24 mouse cellular contexts compared by ENCODE assay signal in genomic region chr5:16166868-16167267, GRCm38 (mm10).
A peak's percentile ranks its signal among the peaks of the same experiment; 100 is the strongest.
DNase-seq lines count a peak whose midpoint lies in the region; ATAC-seq lines count a peak whose summit lies in the region.
"Had no signal": no experiment of that assay in that cellular context is flagged by ENCODE, and none has a peak within 500 bp of the region (broad histone marks: within the 10 kb centered on the region; RNA-seq: fewer than 3 reads in every experiment).

No protein-coding gene starts in this region.

- no peak overlapping the region for H3K4me2 ChIP-seq in hindbrain, embryonic 15.5 days
- no peak overlapping the region for H3K4me2 ChIP-seq in hindbrain, embryonic 11.5 days (replicated peaks; ENCODE audit: low read depth, low read length)
- no peak overlapping the region for H3K4me2 ChIP-seq in forebrain, embryonic 15.5 days (replicated peaks)
- no peak overlapping the region for H3K4me2 ChIP-seq in hindbrain, embryonic 16.5 days (ENCODE audit: low read length)
- H3K4me2 ChIP-seq: embryonic facial prominence, embryonic 13.5 days; heart, embryonic 15.5 days; limb, embryonic 12.5 days; liver, embryonic 11.5 days; midbrain, embryonic 12.5 days had no signal

- ATAC-seq in hindbrain, embryonic 15.5 days (ENCODE audit: low FRiP score, low read depth) = 0 out of 2 replicates have a peak, but pooled peaks have one; percentile 27
- ATAC-seq in hindbrain, embryonic 11.5 days (ENCODE audit: low FRiP score) = no peak
- ATAC-seq in forebrain, embryonic 15.5 days (replicated peaks) = peak; percentile 35; the same call in 1 of the 2 replicates
- peak; percentile 54 for ATAC-seq in hindbrain, embryonic 16.5 days
- ATAC-seq: liver, postnatal 0 days; lung, postnatal 0 days had no signal

- WGBS in hindbrain, embryonic 15.5 days = 53% methylated on average over 1 of the region's 1 CpGs
- WGBS in hindbrain, embryonic 11.5 days = 87% methylated on average over 1 of the region's 1 CpGs
- 18% methylated on average over 1 of the region's 1 CpGs for WGBS in forebrain, embryonic 15.5 days
- 36% methylated on average over 1 of the region's 1 CpGs for WGBS in hindbrain, embryonic 16.5 days

- H3K27me3 ChIP-seq in hindbrain, embryonic 15.5 days = no peaks in the 10 kb centered on the region
- no peaks in the 10 kb centered on the region for H3K27me3 ChIP-seq in hindbrain, embryonic 11.5 days (ENCODE audit: control insufficient read depth, insufficient read depth, low read length)
- H3K27me3 ChIP-seq in forebrain, embryonic 15.5 days = no peaks in the 10 kb centered on the region
- H3K27me3 ChIP-seq in hindbrain, embryonic 16.5 days (replicated peaks; ENCODE audit: control insufficient read depth, insufficient read depth, low read length) = no peaks in the 10 kb centered on the region
- H3K27me3 ChIP-seq: embryonic facial prominence, embryonic 13.5 days; heart, embryonic 15.5 days; limb, embryonic 12.5 days; midbrain, embryonic 12.5 days had no signal

- no peak overlapping the region for H3K27ac ChIP-seq in hindbrain, embryonic 15.5 days (replicated peaks)
- no peak overlapping the region for H3K27ac ChIP-seq in hindbrain, embryonic 11.5 days (ENCODE audit: low read depth, low read length)
- no peak overlapping the region for H3K27ac ChIP-seq in forebrain, embryonic 15.5 days (replicated peaks)
- H3K27ac ChIP-seq in hindbrain, embryonic 16.5 days (ENCODE audit: low read depth, low read length) = no peak overlapping the region
- H3K27ac ChIP-seq: embryonic facial prominence, embryonic 13.5 days; heart, embryonic 15.5 days; limb, embryonic 12.5 days; midbrain, embryonic 12.5 days had no signal

- no peak overlapping the region for H3K9ac ChIP-seq in hindbrain, embryonic 15.5 days
- H3K9ac ChIP-seq in hindbrain, embryonic 11.5 days (ENCODE audit: low read depth, low read length) = no peak overlapping the region
- H3K9ac ChIP-seq in forebrain, embryonic 15.5 days (replicated peaks) = no peak overlapping the region
- no peak overlapping the region for H3K9ac ChIP-seq in hindbrain, embryonic 16.5 days (ENCODE audit: low read depth, low read length)
- H3K9ac ChIP-seq: embryonic facial prominence, embryonic 13.5 days; heart, embryonic 15.5 days; limb, embryonic 12.5 days; liver, postnatal 0 days; midbrain, embryonic 12.5 days had no signal

- no peak overlapping the region for H3K4me3 ChIP-seq in hindbrain, embryonic 15.5 days
- no peak overlapping the region for H3K4me3 ChIP-seq in hindbrain, embryonic 11.5 days (ENCODE audit: low read depth, low read length)
- no peak overlapping the region for H3K4me3 ChIP-seq in forebrain, embryonic 15.5 days
- H3K4me3 ChIP-seq in hindbrain, embryonic 16.5 days (ENCODE audit: low read length) = no peak overlapping the region
- H3K4me3 ChIP-seq: embryonic facial prominence, embryonic 13.5 days; erythroblast, embryonic 14.5 days; heart, embryonic 15.5 days; limb, embryonic 12.5 days; midbrain, embryonic 12.5 days had no signal

- no peaks in the 10 kb centered on the region for H3K9me3 ChIP-seq in hindbrain, embryonic 15.5 days
- no peaks in the 10 kb centered on the region for H3K9me3 ChIP-seq in hindbrain, embryonic 11.5 days (ENCODE audit: control insufficient read depth, low read length)
- no peaks in the 10 kb centered on the region for H3K9me3 ChIP-seq in forebrain, embryonic 15.5 days
- no peaks in the 10 kb centered on the region for H3K9me3 ChIP-seq in hindbrain, embryonic 16.5 days (ENCODE audit: control insufficient read depth, low read length)
- H3K9me3 ChIP-seq: embryonic facial prominence, embryonic 13.5 days; heart, embryonic 15.5 days; limb, embryonic 12.5 days; midbrain, embryonic 12.5 days had no signal

- peaks cover 8% of the 10 kb centered on the region for H3K4me1 ChIP-seq in hindbrain, embryonic 15.5 days (replicated peaks)
- H3K4me1 ChIP-seq in hindbrain, embryonic 11.5 days (replicated peaks; ENCODE audit: control insufficient read depth, insufficient read depth, low read length) = no peaks in the 10 kb centered on the region
- peaks cover 9% of the 10 kb centered on the region for H3K4me1 ChIP-seq in forebrain, embryonic 15.5 days
- H3K4me1 ChIP-seq in hindbrain, embryonic 16.5 days (ENCODE audit: control insufficient read depth, insufficient read depth, low read depth, low read length) = peaks cover 4% of the 10 kb centered on the region
- H3K4me1 ChIP-seq: embryonic facial prominence, embryonic 13.5 days; heart, embryonic 15.5 days; limb, embryonic 12.5 days had no signal

- H3K36me3 ChIP-seq in hindbrain, embryonic 15.5 days = no peaks in the 10 kb centered on the region
- no peaks in the 10 kb centered on the region for H3K36me3 ChIP-seq in hindbrain, embryonic 11.5 days (ENCODE audit: control insufficient read depth, insufficient read depth, low read length)
- H3K36me3 ChIP-seq in forebrain, embryonic 15.5 days = no peaks in the 10 kb centered on the region
- no peaks in the 10 kb centered on the region for H3K36me3 ChIP-seq in hindbrain, embryonic 16.5 days (ENCODE audit: control insufficient read depth, insufficient read depth, low read length)
- H3K36me3 ChIP-seq: embryonic facial prominence, embryonic 13.5 days; heart, embryonic 15.5 days; limb, embryonic 12.5 days; midbrain, embryonic 12.5 days had no signal

- DNase-seq in hindbrain, embryonic 11.5 days (ENCODE audit: low spot score) = no peak
- peak; percentile 61 for DNase-seq in retina, embryonic 14.5 days (ENCODE audit: low spot score)
- no peak for DNase-seq in urinary bladder, postnatal 36 days (ENCODE audit: low spot score in 2 of 2)
- DNase-seq in urinary bladder, adult 2 months (ENCODE audit: low spot score) = no peak
- DNase-seq: adrenal gland, adult 2 months; cerebellum, adult 11-12 months; cerebellum, postnatal 14 days; embryo, embryonic 11 days; heart, postnatal 36 days; kidney, adult 8-10 months; kidney, postnatal 10 days; liver, postnatal 0 days; right cerebral cortex, postnatal 25 days; spleen, adult 18-20 months had no signal
